Mouse (Mus musculus) heart, adult 2 months (tissue): ENCODE data around the gene Mpv17l2. TPM values are rescaled to one million over a fixed set of nuclear protein-coding genes. Genes with fewer than 3 reads are reported as not detected.

Experiments
- DNase-seq, 2 experiments: peaks; one replicate each; pipeline ENCODE4 v3.0.0; 2021
- H3K27ac ChIP-seq: fragments of 200-600 bp; 2 replicates; pipeline ENCODE4 v1.8.1; 2022
- H3K27me3 ChIP-seq: fragments of 200-500 bp; 2 replicates; pipeline ENCODE4 v1.6.1; 2012; ENCODE audit warnings: mild to moderate bottlenecking, low read length, inconsistent platforms, mixed read lengths; ENCODE audit not compliant: control insufficient read depth, insufficient read depth
- H3K36me3 ChIP-seq: fragments of 200-500 bp; 2 replicates; pipeline ENCODE4 v1.6.1; 2012; ENCODE audit warnings: low read length, inconsistent platforms; ENCODE audit not compliant: control insufficient read depth, insufficient read depth
- H3K4me1 ChIP-seq: fragments of 200-500 bp; 2 replicates; pipeline ENCODE4 v1.6.1; 2011; ENCODE audit warnings: low read length; ENCODE audit not compliant: control insufficient read depth, insufficient read depth
- H3K4me3 ChIP-seq: fragments of 200-600 bp; 2 replicates; pipeline ENCODE4 v1.8.1; 2022
- H3K79me2 ChIP-seq: fragments of 200-500 bp; replicated peaks from 2 replicates; pipeline ENCODE4 v1.6.1; 2012; ENCODE audit warnings: mild to moderate bottlenecking, inconsistent platforms, low read length, moderate library complexity, mixed read lengths; ENCODE audit not compliant: control insufficient read depth, insufficient read depth
- H3K9ac ChIP-seq: fragments of 200-500 bp; 2 replicates; pipeline ENCODE4 v1.6.1; 2012; ENCODE audit warnings: low read depth, mild to moderate bottlenecking, control low read depth, inconsistent platforms, low read length, mixed read lengths
- CTCF ChIP-seq: fragments of 200-600 bp; IDR thresholded peaks from 2 replicates; pipeline ENCODE4 v1.8.1; 2022; ENCODE audit warnings: antibody characterized with exemption, mild to moderate bottlenecking, moderate library complexity
- EP300 ChIP-seq: fragments of 200-500 bp; IDR thresholded peaks from 2 replicates; pipeline ENCODE4 v1.6.1; 2011; ENCODE audit warnings: low read depth, low read length, control low read depth; ENCODE audit not compliant: insufficient read depth
- POLR2A ChIP-seq: fragments of 200-500 bp; IDR thresholded peaks from 2 replicates; pipeline ENCODE4 v1.6.1; 2011; ENCODE audit warnings: mild to moderate bottlenecking, low read depth, low read length, control low read depth; ENCODE audit not compliant: insufficient read depth
- WGBS: fragments of 180-500 bp; shearing (Covaris S2); methylation state at CpG from one replicate; pipeline ENCODE4 v1.1.7; 2018; 5-methylcytosine and 5-hydroxymethylcytosine counted together
- intact Hi-C: fragments of 180-260 bp; cut with DNase I; formaldehyde crosslinking; loops from one replicate; pipeline ENCODE4 v1.15.1; 2025
- polyA plus RNA-seq: library from polyadenylated mRNA; depleted of rRNA; stranded (reverse); fragments of >200 nt; gene quantifications from 2 replicates; pipeline ENCODE4 v1.2.3, GENCODE M21; 2012
- total RNA-seq, 2 experiments: library from RNA; stranded (reverse); gene quantifications; 2 replicates each; pipeline ENCODE4 v1.2.3; 2021

The Mpv17l2 gene
- total and polyA plus RNA-seq, 3 experiments = 21.7 to 32.2 (median 29.1) TPM

DNA sequence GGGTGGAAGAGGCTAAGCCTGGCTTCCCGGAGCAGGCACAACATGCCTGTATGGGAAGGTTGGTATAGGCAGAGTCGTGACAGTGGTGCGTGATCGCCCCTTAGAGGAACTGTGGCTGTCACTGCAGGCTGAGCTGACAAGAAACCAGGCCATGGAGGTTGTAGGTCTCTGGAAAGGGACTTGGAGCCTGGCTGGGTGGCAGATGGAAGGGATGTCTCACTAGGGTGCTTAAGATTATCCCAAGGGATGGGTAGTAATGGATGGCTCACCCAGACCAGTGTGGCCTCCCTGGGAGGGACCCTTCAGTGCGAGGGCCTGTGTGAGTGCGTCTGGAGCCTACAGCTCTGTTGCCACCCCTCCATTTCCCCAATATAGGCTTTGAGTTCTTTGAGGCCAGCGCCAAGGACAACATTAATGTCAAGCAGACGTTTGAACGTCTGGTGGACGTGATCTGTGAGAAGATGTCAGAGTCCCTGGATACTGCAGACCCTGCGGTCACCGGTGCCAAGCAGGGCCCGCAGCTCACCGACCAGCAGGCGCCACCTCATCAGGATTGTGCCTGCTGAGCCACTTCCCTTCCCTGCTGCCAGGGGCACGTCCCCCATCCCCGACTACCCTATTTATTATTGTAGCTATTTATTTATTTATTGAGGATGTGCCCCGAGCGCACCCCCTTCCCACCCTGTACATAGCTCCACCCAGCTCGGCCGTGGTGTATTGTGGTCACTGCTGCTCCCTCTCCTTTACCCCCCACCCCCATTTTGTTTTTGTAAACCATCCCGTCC lies 3.0 kb downstream of the Mpv17l2 start:
- Histone ChIP-seq H3K9ac (no peak overlapping the region), H3K27ac (no peak overlapping the region), H3K27me3 (no peaks in the 10 kb centered on the region), H3K4me3 (no peak overlapping the region), H3K36me3 (peaks cover 3% of the 10 kb centered on the region; the same call in 1 of the 2 replicates), H3K4me1 (peaks cover 29% of the 10 kb centered on the region), H3K79me2 (no peaks in the 10 kb centered on the region)
- no peak for TF ChIP-seq POLR2A
- no peak for TF ChIP-seq EP300
- peak; percentile 56 for TF ChIP-seq CTCF
- intact Hi-C loops = no loop called here
- 72% methylated on average over 22 of the region's 22 CpGs for WGBS
- peak in 1 of 2 experiments; percentile 30 for DNase-seq

DNA sequence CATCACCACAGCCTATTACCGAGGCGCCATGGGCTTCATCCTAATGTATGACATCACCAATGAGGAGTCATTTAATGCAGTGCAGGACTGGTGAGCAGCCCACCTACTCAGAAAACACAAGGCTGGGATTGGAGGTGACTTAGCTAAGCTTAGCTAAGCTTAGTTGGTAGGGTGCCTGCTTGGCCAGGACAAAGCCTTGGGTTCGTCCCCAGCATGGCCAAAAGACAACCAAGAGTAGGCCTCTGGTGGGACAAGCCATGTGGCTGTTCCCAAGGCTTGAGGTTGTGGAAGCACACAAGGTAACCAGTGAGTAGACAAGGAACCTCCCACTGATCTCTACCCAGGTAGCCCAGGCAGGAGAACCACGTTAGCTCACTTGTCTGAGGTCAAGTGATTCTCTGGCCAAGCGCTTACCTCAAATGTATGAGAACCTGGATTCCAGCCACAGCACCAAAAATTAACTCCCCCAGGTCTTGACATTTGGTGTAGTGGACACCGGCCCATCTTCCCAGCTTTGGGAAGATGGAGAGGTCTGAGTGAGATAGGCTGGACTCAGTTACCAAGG lies 4.2 kb downstream of the Mpv17l2 start:
- H3K36me3 ChIP-seq = peaks cover 3% of the 10 kb centered on the region; the same call in 1 of the 2 replicates
- 89% methylated on average over 6 of the region's 6 CpGs for WGBS
- H3K79me2 ChIP-seq = no peaks in the 10 kb centered on the region
- no peak overlapping the region for H3K4me3 ChIP-seq
- no peak overlapping the region for H3K9ac ChIP-seq
- intact Hi-C loops = no loop called here
- DNase-seq = peak in 1 of 2 experiments; percentile 19
- peaks cover 30% of the 10 kb centered on the region for H3K4me1 ChIP-seq
- no peak for TF ChIP-seq CTCF
- TF ChIP-seq EP300 = no peak
- no peak for TF ChIP-seq POLR2A
- H3K27ac ChIP-seq = no peak overlapping the region
- no peaks in the 10 kb centered on the region for H3K27me3 ChIP-seq

DNA sequence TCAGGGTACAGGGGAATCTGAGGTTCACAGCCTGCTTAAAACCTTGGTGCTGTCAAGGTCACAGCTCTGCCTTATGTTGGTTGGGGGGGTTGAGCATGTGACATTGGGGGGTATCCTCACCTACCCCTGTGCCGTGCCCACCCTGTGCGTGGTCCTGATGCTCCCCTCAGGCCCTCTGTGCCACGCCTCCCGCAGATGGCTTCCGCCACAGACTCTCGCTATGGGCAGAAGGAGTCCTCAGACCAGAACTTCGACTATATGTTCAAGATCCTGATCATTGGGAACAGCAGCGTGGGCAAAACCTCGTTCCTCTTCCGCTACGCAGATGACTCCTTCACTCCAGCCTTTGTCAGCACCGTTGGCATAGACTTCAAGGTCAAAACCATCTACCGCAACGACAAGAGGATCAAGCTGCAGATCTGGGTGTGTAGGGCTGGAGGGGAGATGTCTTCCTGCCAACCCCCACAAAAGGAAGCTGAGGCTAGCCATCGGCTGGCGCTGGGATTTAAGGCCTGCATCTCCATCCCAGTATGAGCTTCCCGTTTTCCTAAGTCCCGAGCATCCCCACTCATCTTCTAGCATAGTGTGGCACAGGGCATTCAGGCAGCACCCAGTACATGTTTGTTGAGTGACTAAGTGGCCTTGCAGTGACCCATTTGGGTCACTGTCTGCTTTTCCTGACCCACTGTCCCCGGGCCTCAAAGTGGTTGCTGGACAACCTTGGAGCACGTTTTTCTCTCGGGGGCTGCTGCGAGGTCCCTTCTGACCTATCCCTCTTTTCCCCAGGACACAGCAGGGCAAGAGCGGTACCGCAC lies 4.9 kb downstream of the Mpv17l2 start:
- Histone ChIP-seq H3K27me3 (no peaks in the 10 kb centered on the region), H3K36me3 (peaks cover 3% of the 10 kb centered on the region; the same call in 1 of the 2 replicates), H3K9ac (peak overlapping the region; percentile 2; the same call in 1 of the 2 replicates), H3K27ac (no peak overlapping the region), H3K79me2 (no peaks in the 10 kb centered on the region), H3K4me1 (peaks cover 29% of the 10 kb centered on the region), H3K4me3 (no peak overlapping the region; the same call in 1 of the 2 replicates)
- TF ChIP-seq CTCF (no peak), POLR2A (no peak), EP300 (no peak)
- peak in 1 of 2 experiments; percentile 30 for DNase-seq
- 74% methylated on average over 24 of the region's 24 CpGs for WGBS
- intact Hi-C loops = no loop called here

DNA sequence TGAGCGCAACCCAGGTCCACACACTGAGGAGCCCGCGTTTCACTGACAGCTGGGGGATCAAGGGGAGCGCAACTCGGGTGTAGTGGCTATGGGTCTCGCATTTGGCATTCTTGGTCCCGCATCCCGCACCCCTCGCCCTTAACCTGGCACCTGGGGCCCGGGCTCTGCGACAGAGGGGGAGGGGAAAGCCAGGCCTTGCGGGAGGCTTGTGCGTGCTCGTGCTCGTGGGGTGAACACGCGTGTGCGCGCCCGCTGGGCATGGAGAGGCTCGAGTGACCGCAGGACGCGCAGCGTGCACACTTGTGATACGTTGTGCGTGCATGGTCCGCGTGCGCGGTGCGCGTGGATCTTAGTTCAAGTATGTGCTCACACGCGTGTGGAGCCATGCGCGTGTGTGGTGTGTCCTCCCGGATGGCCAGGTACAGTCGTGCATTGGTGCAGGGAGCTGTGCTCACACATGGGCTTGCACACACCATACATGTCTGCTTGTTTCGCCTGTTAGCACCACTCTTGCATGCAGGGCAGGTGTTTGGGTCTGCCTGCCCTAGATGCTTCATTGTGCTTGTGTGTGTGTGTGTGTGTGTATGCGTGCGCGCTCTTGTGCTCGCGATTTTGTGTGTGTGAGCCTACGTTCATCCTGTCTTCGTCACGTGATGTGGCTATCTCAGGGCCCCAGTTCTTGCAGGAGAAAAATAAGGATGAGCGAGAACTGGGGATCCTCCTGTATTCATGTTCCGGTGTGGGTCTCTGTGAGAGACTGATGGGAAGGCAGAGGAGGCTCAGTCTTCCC lies 5.7 kb downstream of the Mpv17l2 start:
- H3K27me3 ChIP-seq = no peaks in the 10 kb centered on the region
- 0 out of 2 replicates have a peak, but pooled peaks have one; percentile 5 for TF ChIP-seq POLR2A
- no peak for TF ChIP-seq CTCF
- no peak for TF ChIP-seq EP300
- H3K4me3 ChIP-seq = peak overlapping the region; percentile 64
- H3K79me2 ChIP-seq = no peaks in the 10 kb centered on the region
- H3K4me1 ChIP-seq = peaks cover 29% of the 10 kb centered on the region
- peak in 1 of 2 experiments; percentile 66 for DNase-seq
- H3K27ac ChIP-seq = peak overlapping the region; percentile 81
- intact Hi-C loops = loop anchor here (5.0 kb wide), 1 partner anchor 53 kb away; the partner anchor contains the start of gene Iqcn
- 8% methylated on average over 50 of the region's 50 CpGs for WGBS
- peak overlapping the region; percentile 79 for H3K9ac ChIP-seq
- H3K36me3 ChIP-seq = peaks cover 3% of the 10 kb centered on the region; the same call in 1 of the 2 replicates

DNA sequence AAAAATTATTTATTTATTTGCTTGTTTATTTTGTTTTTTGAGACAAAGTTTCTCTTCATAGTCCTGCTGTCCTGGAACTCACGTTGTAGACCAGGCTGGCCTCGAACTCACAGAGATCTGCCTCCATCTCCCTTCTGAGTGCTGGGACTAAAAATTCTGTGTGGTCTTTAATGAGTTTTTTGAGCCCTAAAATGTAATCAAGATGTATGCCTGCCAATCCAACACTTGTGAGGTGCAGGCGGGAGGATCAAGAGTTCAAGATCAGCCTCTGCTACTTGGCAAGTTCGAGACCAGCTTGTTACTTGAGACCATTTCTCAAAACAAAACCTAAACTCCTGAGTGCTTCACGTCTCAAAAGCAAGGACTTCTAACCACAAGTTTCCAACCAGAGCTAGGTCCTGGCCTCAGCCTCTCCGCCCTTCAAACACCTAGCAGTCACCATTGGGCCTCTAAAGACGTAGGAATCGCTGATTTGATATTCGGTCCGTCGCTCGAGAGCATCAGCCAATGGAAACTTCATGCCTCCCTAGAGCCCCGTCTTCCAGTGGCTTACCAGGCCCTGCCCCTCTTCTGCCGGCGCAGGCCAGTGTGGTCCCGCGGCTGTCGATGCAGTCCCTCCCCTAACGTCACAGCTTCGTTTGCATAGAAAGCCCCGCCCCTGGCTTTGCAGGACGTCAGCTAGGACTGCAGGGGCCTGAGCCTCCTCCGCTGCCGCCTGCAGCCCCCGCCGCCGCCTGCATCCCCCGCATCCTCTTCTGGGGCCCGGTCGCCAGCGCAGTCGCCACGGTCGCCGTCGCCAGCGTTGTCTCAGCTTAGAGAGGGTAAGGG lies 6.5 kb downstream of the Mpv17l2 start, which contains the start of gene Rab3a:
TSS of gene Rab3a (plus strand) at position 637 of the 828 bp plus-strand sequence.
- WGBS = 7% methylated on average over 37 of the region's 37 CpGs
- TF ChIP-seq POLR2A (peak; percentile 87), CTCF (0 out of 2 replicates have a peak, but pooled peaks have one; percentile 5), EP300 (peak; percentile 82; the same call in 1 of the 2 replicates)
- DNase-seq = peak; percentile 95 to 98
- peak within 1 kb of the TSS; percentile 92 for H3K27ac ChIP-seq
- peaks cover 3% of the 10 kb centered on the region; the same call in 1 of the 2 replicates for H3K36me3 ChIP-seq
- peak within 1 kb of the TSS; percentile 79 for H3K9ac ChIP-seq
- H3K4me1 ChIP-seq = peaks cover 24% of the 10 kb centered on the region
- H3K4me3 ChIP-seq = peak within 1 kb of the TSS; percentile 64
- H3K27me3 ChIP-seq = no peaks in the 10 kb centered on the region
- no peaks in the 10 kb centered on the region for H3K79me2 ChIP-seq
- intact Hi-C loops = loop anchor here (5.0 kb wide), 1 partner anchor 52 kb away; the partner anchor contains the start of gene Iqcn
